Mouse (Mus musculus): Measurements from ENCODE around the gene Ccin. TPM values are rescaled to one million over a fixed set of nuclear protein-coding genes. Genes with fewer than 3 reads are reported as not detected.
A peak's percentile ranks its signal among the peaks of the same experiment; 100 is the strongest.

Ccin gene
- total RNA-seq (2021): not detected in 2 replicates
- long read RNA-seq: 0 reads

GRCm38 (mm10) chr4:43983181-43983580, at the start of gene Ccin:
Ccin (plus strand) TSS chr4:43983483.
- no peak for DNase-seq

GRCm38 (mm10) chr4:43936186-43936585, 47.1 kb upstream of the Ccin start:
- no peak for DNase-seq

GRCm38 (mm10) chr4:43936749-43937674, 46.3 kb upstream of the Ccin start:
- DNase-seq: no peak

GRCm38 (mm10) chr4:43941315-43941714, 42.0 kb upstream of the Ccin start:
- no peak for DNase-seq

- no peak for DNase-seq
Measured at GRCm38 (mm10) chr4:43942421-43942820, 40.9 kb upstream of the Ccin start.

GRCm38 (mm10) chr4:43947571-43947970, 35.7 kb upstream of the Ccin start:
- DNase-seq: peak; percentile 19

GRCm38 (mm10) chr4:43957292-43957845, 25.9 kb upstream of the Ccin start, which contains the start of gene Glipr2:
Glipr2 (plus strand) TSS chr4:43957401.
- DNase-seq: peak; percentile 80

- DNase-seq: no peak
Measured at GRCm38 (mm10) chr4:43957846-43958461, 25.3 kb upstream of the Ccin start.

GRCm38 (mm10) chr4:43959523-43960179, 23.6 kb upstream of the Ccin start:
- DNase-seq: no peak

- DNase-seq: no peak
Measured at GRCm38 (mm10) chr4:43960207-43960606, 23.1 kb upstream of the Ccin start.

- DNase-seq: no peak
Measured at GRCm38 (mm10) chr4:43964326-43964833, 18.9 kb upstream of the Ccin start.

GRCm38 (mm10) chr4:43964951-43965684, 18.2 kb upstream of the Ccin start:
- DNase-seq: no peak

- no peak for DNase-seq
Measured at GRCm38 (mm10) chr4:43965856-43966535, 17.3 kb upstream of the Ccin start.

- DNase-seq: peak; percentile 82
Measured at GRCm38 (mm10) chr4:43968650-43969049, 14.6 kb upstream of the Ccin start.

- DNase-seq: no peak
Measured at GRCm38 (mm10) chr4:43969373-43969772, 13.9 kb upstream of the Ccin start.

- no peak for DNase-seq
Measured at GRCm38 (mm10) chr4:43970393-43971330, 12.6 kb upstream of the Ccin start.

- DNase-seq: no peak
Measured at GRCm38 (mm10) chr4:43971541-43972136, 11.6 kb upstream of the Ccin start.

- DNase-seq: peak; percentile 59
Measured at GRCm38 (mm10) chr4:43972137-43972591, 11.1 kb upstream of the Ccin start.

- DNase-seq: peak; percentile 41
Measured at GRCm38 (mm10) chr4:43973526-43973981, 9.7 kb upstream of the Ccin start.

Data from adrenal gland, postnatal 25 days (tissue).